Mouse (Mus musculus) limb, embryonic 11.5 days (tissue): ENCODE measurements around the gene Shc1. TPM values are rescaled to one million over a fixed set of nuclear protein-coding genes. Genes with fewer than 3 reads are reported as not detected.
A peak's percentile ranks its signal among the peaks of the same experiment; 100 is the strongest.

ENCODE experiments used
- ATAC-seq: fragments of 200-750 bp; cut with Nextera tagmentation; 2 replicates; pipeline ENCODE4 v1.8.0; 2017; ENCODE audit warnings: low read depth; ENCODE audit not compliant: insufficient number of reproducible peaks, low FRiP score, low TSS enrichment
- DNase-seq: peaks from one replicate; pipeline ENCODE4 v3.0.0-alpha.2; 2015; ENCODE audit warnings: low spot score
- H3K27ac ChIP-seq: fragments of 300-500 bp; sonication (generic); replicated peaks from 2 replicates; pipeline ENCODE4 v1.5.1; 2014; ENCODE audit warnings: low read depth, mild to moderate bottlenecking, low read length
- H3K27me3 ChIP-seq: fragments of 300-500 bp; sonication (generic); 2 replicates; pipeline ENCODE4 v1.6.1; 2014; ENCODE audit warnings: mild to moderate bottlenecking, low read length, mixed read lengths; ENCODE audit not compliant: control insufficient read depth, insufficient read depth
- H3K36me3 ChIP-seq: fragments of 300-500 bp; sonication (generic); 2 replicates; pipeline ENCODE4 v1.6.1; 2014; ENCODE audit warnings: mild to moderate bottlenecking, low read length, moderate library complexity, mixed read lengths; ENCODE audit not compliant: control insufficient read depth, insufficient read depth
- H3K4me1 ChIP-seq: fragments of 300-500 bp; sonication (generic); 2 replicates; pipeline ENCODE4 v1.6.1; 2014; ENCODE audit warnings: low read length, mixed read lengths; ENCODE audit not compliant: control insufficient read depth, insufficient read depth
- H3K4me2 ChIP-seq: fragments of 300-500 bp; sonication (generic); 2 replicates; pipeline ENCODE4 v1.6.1; 2014; ENCODE audit warnings: low read depth, mild to moderate bottlenecking, moderate library complexity; ENCODE audit not compliant: severe bottlenecking
- H3K4me3 ChIP-seq: fragments of 300-500 bp; sonication (generic); 2 replicates; pipeline ENCODE4 v1.5.1; 2014; ENCODE audit warnings: low read depth, low read length
- H3K9ac ChIP-seq: fragments of 300-500 bp; sonication (generic); 2 replicates; pipeline ENCODE4 v1.6.1; 2014; ENCODE audit warnings: mild to moderate bottlenecking, low read length
- H3K9me3 ChIP-seq: fragments of 300-500 bp; sonication (generic); 2 replicates; pipeline ENCODE4 v1.6.1; 2016; ENCODE audit warnings: low read length; ENCODE audit not compliant: control insufficient read depth
- WGBS: fragments of 180-500 bp; shearing (Covaris S2); extraction: QIAGEN DNeasy Blood & Tissue Kit; methylation state at CpG from one replicate; pipeline ENCODE4 v1.1.7; 2014; 5-methylcytosine and 5-hydroxymethylcytosine counted together
- polyA plus RNA-seq: library from polyadenylated mRNA; unstranded; fragments of >200 nt; fragmentation: Nextera tagmentation; extraction: Ambion mirVana; gene quantifications from 2 replicates; pipeline ENCODE4 v1.2.1, GENCODE M21; 2014

Gene Shc1
- polyA plus RNA-seq, 1 experiment from 2014 or later: 55.7 TPM

DNA sequence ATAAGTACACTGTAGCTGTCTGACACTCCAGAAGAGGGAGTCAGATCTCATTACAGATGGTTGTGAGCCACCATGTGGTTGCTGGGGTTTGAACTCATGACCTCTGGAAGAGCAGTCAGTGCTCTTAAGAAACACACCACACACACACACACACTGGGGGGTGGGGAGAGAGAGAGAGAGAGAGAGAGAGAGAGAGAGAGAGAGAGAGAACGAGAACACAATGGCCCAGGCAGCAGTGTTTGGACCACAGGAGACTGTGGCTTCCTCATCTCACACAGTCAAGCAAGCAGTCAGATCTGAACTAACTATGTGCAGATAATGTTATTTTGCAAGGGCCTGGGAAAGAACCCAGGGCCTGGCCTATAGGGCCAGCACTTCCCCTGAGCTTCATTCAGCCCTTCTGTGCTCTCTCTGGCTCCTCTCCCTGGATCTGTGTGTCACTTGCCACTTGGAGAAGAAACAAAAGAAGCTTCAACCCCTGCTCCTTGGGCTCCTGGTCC lies 37.6 kb downstream of the Shc1 start:
- Histone ChIP-seq H3K4me2 (no peak overlapping the region), H3K9ac (no peak overlapping the region), H3K27me3 (no peaks in the 10 kb centered on the region), H3K4me1 (0 out of 2 replicates have a peak, but pooled peaks cover 10% of the 10 kb centered on the region), H3K27ac (no peak overlapping the region), H3K4me3 (no peak overlapping the region), H3K9me3 (no peaks in the 10 kb centered on the region), H3K36me3 (no peaks in the 10 kb centered on the region)
- 38% methylated on average over 1 of the region's 1 CpGs for WGBS
- ATAC-seq: no peak
- DNase-seq: no peak

DNA sequence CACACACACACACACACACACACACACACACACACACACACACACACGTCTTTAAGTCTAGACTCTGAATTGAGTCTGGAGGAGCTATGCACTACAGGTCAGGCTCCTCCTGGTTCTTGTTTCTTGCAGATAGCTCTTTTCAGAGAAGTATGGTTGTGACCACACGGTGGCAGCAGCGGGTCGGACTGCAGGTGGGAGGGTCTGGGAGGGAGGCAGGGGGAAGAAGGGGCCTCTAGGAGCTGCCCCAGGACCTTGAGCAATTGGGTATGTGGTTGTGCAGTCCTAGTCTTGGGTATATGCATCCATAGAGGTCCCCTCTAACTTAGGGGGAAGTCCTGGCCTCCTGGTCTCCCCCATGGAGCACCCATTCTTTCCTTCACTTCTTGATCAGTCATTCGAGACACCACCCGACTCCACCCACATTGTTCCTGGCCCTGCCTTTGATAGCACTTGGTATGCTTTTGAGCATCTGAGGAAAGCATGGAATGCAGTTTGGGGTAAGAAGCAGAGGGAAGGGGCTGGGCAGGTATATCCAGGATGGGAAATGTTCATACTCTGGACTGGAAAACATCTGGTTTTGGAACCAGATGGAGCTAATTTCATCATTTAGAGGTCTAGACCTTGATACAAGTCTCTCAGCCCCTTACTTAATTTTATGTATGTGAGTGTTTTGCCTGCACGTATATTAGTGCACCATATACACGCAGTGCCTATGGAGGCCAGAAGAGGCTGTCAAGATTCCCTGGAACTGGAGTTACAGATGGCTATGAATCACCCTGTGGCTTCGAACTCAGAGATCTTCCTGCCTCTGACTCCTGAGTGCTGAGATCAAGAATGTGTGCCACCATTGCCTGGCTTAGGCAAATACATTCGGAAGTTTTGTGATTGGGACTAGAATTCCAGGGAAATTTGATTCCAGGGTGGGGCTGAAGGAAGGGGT lies 38.8 kb downstream of the Shc1 start:
- Histone ChIP-seq H3K4me3 (no peak overlapping the region), H3K36me3 (no peaks in the 10 kb centered on the region), H3K4me1 (0 out of 2 replicates have a peak, but pooled peaks cover 10% of the 10 kb centered on the region), H3K4me2 (no peak overlapping the region), H3K9ac (no peak overlapping the region), H3K27me3 (no peaks in the 10 kb centered on the region), H3K9me3 (no peaks in the 10 kb centered on the region), H3K27ac (no peak overlapping the region)
- ATAC-seq (no peak; the same call in 1 of the 2 replicates), DNase-seq (peak; percentile 92)
- WGBS: 42% methylated on average over 10 of the region's 10 CpGs

DNA sequence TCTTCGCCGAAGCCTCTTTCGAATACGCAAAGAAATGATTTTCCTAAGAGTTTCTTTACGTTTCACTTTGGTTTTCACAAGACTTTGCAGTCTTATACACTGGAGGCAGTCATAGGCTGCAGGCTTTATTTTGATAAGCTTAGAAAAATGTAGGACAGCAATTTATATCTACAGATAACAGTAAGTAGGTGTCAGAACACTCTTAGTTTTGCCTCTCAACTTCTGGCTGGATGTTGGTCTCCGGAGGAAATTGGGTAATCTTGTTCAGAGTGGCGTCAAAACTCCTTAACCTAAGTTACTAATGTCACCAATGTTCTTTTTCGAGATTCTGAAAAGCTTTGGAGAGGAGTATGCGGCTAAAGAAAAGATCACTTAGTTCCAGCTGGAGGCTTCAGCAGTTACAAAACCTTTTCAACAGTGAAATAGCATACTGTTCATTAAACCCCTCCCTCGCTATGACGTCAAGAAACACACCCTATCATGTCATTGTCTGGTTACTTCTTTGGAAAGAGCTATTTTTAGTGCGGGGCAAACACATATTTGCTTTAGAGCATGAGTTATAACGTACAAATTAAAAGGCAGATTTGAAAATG lies 40.2 kb downstream of the Shc1 start:
- H3K27ac ChIP-seq: no peak overlapping the region
- no peaks in the 10 kb centered on the region for H3K27me3 ChIP-seq
- no peaks in the 10 kb centered on the region for H3K9me3 ChIP-seq
- peak overlapping the region; percentile 62 for H3K4me3 ChIP-seq
- ATAC-seq (no peak), DNase-seq (no peak)
- 0 out of 2 replicates have a peak, but pooled peaks cover 10% of the 10 kb centered on the region for H3K4me1 ChIP-seq
- H3K9ac ChIP-seq: no peak overlapping the region
- H3K36me3 ChIP-seq: no peaks in the 10 kb centered on the region
- peak overlapping the region; percentile 83; the same call in 1 of the 2 replicates for H3K4me2 ChIP-seq
- 51% methylated on average over 13 of the region's 13 CpGs for WGBS

DNA sequence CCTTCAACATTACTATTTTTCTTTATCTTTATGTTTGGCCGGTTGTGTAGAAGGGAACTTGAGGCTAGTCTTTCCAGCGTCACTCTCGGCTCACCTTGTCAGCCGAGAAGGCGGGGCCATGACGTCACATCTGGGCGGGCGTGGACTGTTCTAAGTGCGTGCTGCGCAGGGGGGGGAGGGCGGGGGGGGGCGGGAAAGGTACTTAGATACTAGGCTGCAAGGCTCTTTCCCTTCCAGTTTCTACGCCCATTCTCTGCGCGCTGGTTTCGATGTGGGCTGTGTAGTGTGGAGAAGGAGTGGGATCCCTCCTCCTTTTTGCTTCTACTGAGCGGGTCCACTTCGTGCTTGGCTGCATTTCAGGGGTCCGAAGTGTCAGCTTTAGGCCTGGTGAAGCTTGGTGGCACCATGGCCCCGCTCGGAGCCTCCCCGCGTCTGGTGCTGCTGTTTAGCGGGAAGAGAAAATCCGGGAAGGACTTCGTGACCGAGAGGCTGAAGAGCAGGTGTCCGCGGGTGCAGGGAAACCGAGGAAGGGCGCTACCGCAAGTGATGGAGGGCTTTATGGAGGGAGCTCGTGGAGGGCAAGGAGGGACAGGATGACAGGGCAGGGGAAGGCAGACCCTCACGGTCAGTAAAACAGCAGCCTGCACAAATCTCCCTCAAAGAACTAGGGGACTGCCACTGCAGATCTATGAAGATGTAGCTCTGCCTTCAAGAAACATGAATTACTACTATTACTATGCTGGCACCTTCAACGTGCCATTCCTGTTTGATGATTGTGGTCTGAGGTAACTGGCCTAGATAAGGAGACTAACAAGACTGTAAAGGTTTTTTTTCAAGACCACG lies 40.9 kb downstream of the Shc1 start:
- Histone ChIP-seq H3K9ac (peak overlapping the region; percentile 77), H3K27ac (peak overlapping the region; percentile 63), H3K36me3 (no peaks in the 10 kb centered on the region), H3K27me3 (no peaks in the 10 kb centered on the region), H3K4me2 (peak overlapping the region; percentile 83), H3K9me3 (no peaks in the 10 kb centered on the region), H3K4me3 (peak overlapping the region; percentile 62), H3K4me1 (0 out of 2 replicates have a peak, but pooled peaks cover 10% of the 10 kb centered on the region)
- WGBS: 1% methylated on average over 33 of the region's 36 CpGs
- peak; percentile 96 for DNase-seq
- ATAC-seq: peak; percentile 77

DNA sequence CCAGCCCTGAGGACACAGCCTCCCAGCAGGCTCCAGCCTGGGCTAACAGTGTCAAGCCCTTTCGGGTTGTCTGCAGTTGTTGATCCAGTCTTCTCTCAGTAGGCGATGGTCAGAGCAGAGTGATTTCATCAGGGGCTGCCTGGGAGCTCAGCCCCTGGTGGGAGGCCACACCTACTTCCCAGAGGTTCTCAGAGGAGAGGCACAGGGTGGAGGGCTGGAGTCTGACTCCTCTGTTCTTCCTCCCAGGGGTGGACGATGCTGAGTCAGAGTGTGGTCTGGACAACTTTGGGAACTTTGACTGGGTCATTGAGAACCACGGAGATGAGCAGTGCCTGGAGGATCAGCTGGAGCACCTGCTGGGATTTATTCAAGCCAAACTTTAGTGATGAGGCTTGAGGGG lies 50.0 kb downstream of the Shc1 start:
- H3K9me3 ChIP-seq: no peaks in the 10 kb centered on the region
- H3K27ac ChIP-seq: no peak overlapping the region
- no peaks in the 10 kb centered on the region for H3K27me3 ChIP-seq
- H3K36me3 ChIP-seq: no peaks in the 10 kb centered on the region; the same call in 1 of the 2 replicates
- ATAC-seq: no peak
- no peak overlapping the region for H3K4me3 ChIP-seq
- no peak overlapping the region for H3K4me2 ChIP-seq
- DNase-seq: no peak
- H3K4me1 ChIP-seq: no peaks in the 10 kb centered on the region
- 56% methylated on average over 4 of the region's 4 CpGs for WGBS
- H3K9ac ChIP-seq: no peak overlapping the region

DNA sequence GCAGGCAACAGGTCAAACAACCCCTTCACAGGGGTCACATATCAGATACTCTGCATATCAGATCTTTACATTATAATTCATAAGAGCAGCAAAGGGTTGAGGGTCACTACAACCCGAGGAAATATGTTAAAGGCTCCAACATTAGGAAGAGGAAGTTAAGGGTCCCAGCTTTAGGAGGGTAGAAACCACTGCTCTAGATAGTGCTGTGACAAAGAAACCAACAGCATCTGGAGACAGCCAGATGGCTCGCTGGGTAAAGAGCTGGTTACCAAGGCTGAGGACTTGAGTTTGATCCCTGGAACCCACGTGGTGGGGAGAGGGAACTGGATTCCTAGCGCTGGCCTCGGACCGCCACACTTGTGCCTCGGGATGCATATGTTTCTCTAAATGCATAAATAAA lies 54.0 kb downstream of the Shc1 start:
- ATAC-seq: no peak
- WGBS: 85% methylated on average over 7 of the region's 7 CpGs
- H3K4me1 ChIP-seq: no peaks in the 10 kb centered on the region
- no peak overlapping the region for H3K4me3 ChIP-seq
- no peaks in the 10 kb centered on the region for H3K27me3 ChIP-seq
- H3K36me3 ChIP-seq: no peaks in the 10 kb centered on the region
- H3K27ac ChIP-seq: no peak overlapping the region
- no peak overlapping the region for H3K9ac ChIP-seq
- no peak for DNase-seq
- no peaks in the 10 kb centered on the region for H3K9me3 ChIP-seq
- H3K4me2 ChIP-seq: no peak overlapping the region

DNA sequence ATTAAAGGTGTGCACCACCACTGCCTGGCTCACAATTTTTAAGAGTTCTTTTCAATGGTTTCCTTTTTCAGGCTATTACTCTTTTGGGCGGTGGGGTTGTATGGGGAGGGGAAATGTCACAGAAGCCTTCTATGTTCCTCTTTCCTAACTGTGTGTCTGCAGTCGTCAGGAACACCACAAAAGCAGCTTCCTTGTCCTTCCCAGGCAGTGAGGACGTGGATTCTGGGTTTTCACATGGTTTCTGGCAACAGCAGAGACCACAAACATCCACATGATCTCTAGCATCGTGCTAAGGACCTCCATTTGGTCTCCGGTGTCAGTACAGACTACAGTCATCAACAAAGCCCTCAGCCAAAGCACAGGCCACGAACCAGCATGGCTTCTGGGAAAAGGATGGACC lies 55.6 kb downstream of the Shc1 start:
- no peak for ATAC-seq
- no peaks in the 10 kb centered on the region for H3K4me1 ChIP-seq

DNA sequence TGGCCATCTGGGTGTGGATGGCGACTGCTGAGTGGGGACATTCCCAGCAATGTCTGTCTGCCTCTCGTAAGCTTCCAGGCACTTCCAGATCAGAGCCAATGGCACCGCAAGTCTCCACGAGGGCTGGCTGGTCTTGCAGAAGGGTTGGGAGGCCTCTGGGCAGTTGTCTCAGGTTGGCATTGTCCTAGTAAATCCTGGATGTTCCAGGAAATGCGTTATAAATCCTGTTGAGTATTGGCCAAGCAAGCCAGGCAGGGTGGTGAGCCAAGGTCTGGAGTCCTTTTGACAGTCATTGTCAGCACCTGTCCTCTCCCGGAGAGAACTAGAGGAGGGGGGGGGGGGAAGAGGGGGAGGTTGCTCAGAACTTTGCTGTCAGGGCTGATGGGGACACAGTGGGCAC lies 60.8 kb downstream of the Shc1 start:
- Histone ChIP-seq H3K36me3 (no peaks in the 10 kb centered on the region), H3K9ac (no peak overlapping the region), H3K9me3 (no peaks in the 10 kb centered on the region), H3K27me3 (no peaks in the 10 kb centered on the region), H3K27ac (no peak overlapping the region), H3K4me3 (no peak overlapping the region), H3K4me2 (no peak overlapping the region), H3K4me1 (no peaks in the 10 kb centered on the region)
- DNase-seq: no peak
- 79% methylated on average over 6 of the region's 6 CpGs for WGBS
- ATAC-seq: no peak

More for the DNA sequence above, 55.6 kb downstream of the Shc1 start:
- Histone ChIP-seq H3K4me2 (no peak overlapping the region), H3K4me3 (no peak overlapping the region), H3K9me3 (no peaks in the 10 kb centered on the region), H3K27ac (no peak overlapping the region), H3K27me3 (no peaks in the 10 kb centered on the region), H3K36me3 (no peaks in the 10 kb centered on the region), H3K9ac (no peak overlapping the region)
- no peak for DNase-seq
- WGBS: 72% methylated on average over 6 of the region's 6 CpGs
